Mouse (Mus musculus): ENCODE measurements around the gene Rnf144b. TPM values are rescaled to one million over a fixed set of nuclear protein-coding genes. Genes with fewer than 3 reads are reported as not detected.

Gene Rnf144b
- polyA plus RNA-seq, 1 experiment, result 5.1 TPM

- DNase-seq, result no peak
- Histone ChIP-seq H3K4me1 (replicated peaks; ENCODE audit: control insufficient read depth, insufficient read depth, low read length) (no peaks in the 10 kb centered on the region), H3K4me3 (ENCODE audit: control insufficient read depth, insufficient read depth, low read length) (no peak overlapping the region), H3K36me3 (ENCODE audit: control insufficient read depth, insufficient read depth, low read length) (no peaks in the 10 kb centered on the region), H3K27ac (ENCODE audit: control insufficient read depth, insufficient read depth, low read length) (no peak overlapping the region), H3K27me3 (ENCODE audit: control insufficient read depth, insufficient read depth, low read length) (peaks cover 7% of the 10 kb centered on the region)
- WGBS, result 91% methylated on average over 2 of the region's 2 CpGs
- TF ChIP-seq POLR2A (IDR thresholded peaks at IDR 0.05; ENCODE audit: control insufficient read depth, extremely low read depth, insufficient read depth, low read length, poor library complexity) (no peak), CTCF (IDR thresholded peaks at IDR 0.05; ENCODE audit: borderline replicate concordance, control insufficient read depth, extremely low read depth, insufficient read depth, low read length, poor library complexity) (no peak)
These were observed 69.7 kb downstream of the Rnf144b start for GRCm38 (mm10) chr13:47192200-47192599.

- 87% methylated on average over 5 of the region's 5 CpGs for WGBS
- no peak overlapping the region for H3K27ac ChIP-seq (ENCODE audit: control insufficient read depth, insufficient read depth, low read length)
- H3K4me3 ChIP-seq (ENCODE audit: control insufficient read depth, insufficient read depth, low read length), result no peak overlapping the region
- peaks cover 7% of the 10 kb centered on the region for H3K27me3 ChIP-seq (ENCODE audit: control insufficient read depth, insufficient read depth, low read length)
- TF ChIP-seq POLR2A (IDR thresholded peaks at IDR 0.05; ENCODE audit: control insufficient read depth, extremely low read depth, insufficient read depth, low read length, poor library complexity) (no peak), CTCF (IDR thresholded peaks at IDR 0.05; ENCODE audit: borderline replicate concordance, control insufficient read depth, extremely low read depth, insufficient read depth, low read length, poor library complexity) (no peak)
- H3K36me3 ChIP-seq (ENCODE audit: control insufficient read depth, insufficient read depth, low read length), result no peaks in the 10 kb centered on the region
- H3K4me1 ChIP-seq (replicated peaks; ENCODE audit: control insufficient read depth, insufficient read depth, low read length), result no peaks in the 10 kb centered on the region
- DNase-seq, result no peak
These were observed 70.3 kb downstream of the Rnf144b start for GRCm38 (mm10) chr13:47192771-47193170.

GRCm38 (mm10) chr13:47193326-47194153 is 71.1 kb downstream of the Rnf144b start:
- H3K27ac ChIP-seq (ENCODE audit: control insufficient read depth, insufficient read depth, low read length), result no peak overlapping the region
- no peaks in the 10 kb centered on the region for H3K36me3 ChIP-seq (ENCODE audit: control insufficient read depth, insufficient read depth, low read length)
- TF ChIP-seq CTCF (IDR thresholded peaks at IDR 0.05; ENCODE audit: borderline replicate concordance, control insufficient read depth, extremely low read depth, insufficient read depth, low read length, poor library complexity), result no peak
- no peak for TF ChIP-seq POLR2A (IDR thresholded peaks at IDR 0.05; ENCODE audit: control insufficient read depth, extremely low read depth, insufficient read depth, low read length, poor library complexity)
- peak; percentile 5 for DNase-seq
- peak overlapping the region; percentile 33 for H3K4me3 ChIP-seq (ENCODE audit: control insufficient read depth, insufficient read depth, low read length)
- H3K27me3 ChIP-seq (ENCODE audit: control insufficient read depth, insufficient read depth, low read length), result peaks cover 7% of the 10 kb centered on the region
- no peaks in the 10 kb centered on the region for H3K4me1 ChIP-seq (replicated peaks; ENCODE audit: control insufficient read depth, insufficient read depth, low read length)
- WGBS, result 12% methylated on average over 32 of the region's 32 CpGs

- DNase-seq, result no peak
These were observed 72.2 kb downstream of the Rnf144b start for GRCm38 (mm10) chr13:47194695-47195094.

GRCm38 (mm10) chr13:47195491-47195890 is 73.0 kb downstream of the Rnf144b start:
- H3K27ac ChIP-seq (ENCODE audit: control insufficient read depth, insufficient read depth, low read length), result no peak overlapping the region
- H3K36me3 ChIP-seq (ENCODE audit: control insufficient read depth, insufficient read depth, low read length), result no peaks in the 10 kb centered on the region
- TF ChIP-seq POLR2A (IDR thresholded peaks at IDR 0.05; ENCODE audit: control insufficient read depth, extremely low read depth, insufficient read depth, low read length, poor library complexity) (no peak), CTCF (IDR thresholded peaks at IDR 0.05; ENCODE audit: borderline replicate concordance, control insufficient read depth, extremely low read depth, insufficient read depth, low read length, poor library complexity) (no peak)
- H3K4me3 ChIP-seq (ENCODE audit: control insufficient read depth, insufficient read depth, low read length), result no peak overlapping the region
- WGBS, result 85% methylated on average over 4 of the region's 4 CpGs
- peaks cover 7% of the 10 kb centered on the region for H3K27me3 ChIP-seq (ENCODE audit: control insufficient read depth, insufficient read depth, low read length)
- no peaks in the 10 kb centered on the region for H3K4me1 ChIP-seq (replicated peaks; ENCODE audit: control insufficient read depth, insufficient read depth, low read length)
- no peak for DNase-seq

More at GRCm38 (mm10) chr13:47194695-47195094, 72.2 kb downstream of the Rnf144b start:
- TF ChIP-seq POLR2A (IDR thresholded peaks at IDR 0.05; ENCODE audit: control insufficient read depth, extremely low read depth, insufficient read depth, low read length, poor library complexity) (no peak), CTCF (IDR thresholded peaks at IDR 0.05; ENCODE audit: borderline replicate concordance, control insufficient read depth, extremely low read depth, insufficient read depth, low read length, poor library complexity) (no peak)
- Histone ChIP-seq H3K27me3 (ENCODE audit: control insufficient read depth, insufficient read depth, low read length) (peaks cover 7% of the 10 kb centered on the region), H3K27ac (ENCODE audit: control insufficient read depth, insufficient read depth, low read length) (peak overlapping the region; percentile 15; the same call in 1 of the 2 replicates), H3K4me1 (replicated peaks; ENCODE audit: control insufficient read depth, insufficient read depth, low read length) (no peaks in the 10 kb centered on the region), H3K4me3 (ENCODE audit: control insufficient read depth, insufficient read depth, low read length) (peak overlapping the region; percentile 4; the same call in 1 of the 2 replicates), H3K36me3 (ENCODE audit: control insufficient read depth, insufficient read depth, low read length) (no peaks in the 10 kb centered on the region)
- WGBS, result 14% methylated on average over 11 of the region's 11 CpGs

- H3K4me3 ChIP-seq (ENCODE audit: control insufficient read depth, insufficient read depth, low read length), result no peak overlapping the region
- no peaks in the 10 kb centered on the region; the same call in 1 of the 2 replicates for H3K4me1 ChIP-seq (replicated peaks; ENCODE audit: control insufficient read depth, insufficient read depth, low read length)
- H3K27ac ChIP-seq (ENCODE audit: control insufficient read depth, insufficient read depth, low read length), result no peak overlapping the region
- TF ChIP-seq CTCF (IDR thresholded peaks at IDR 0.05; ENCODE audit: borderline replicate concordance, control insufficient read depth, extremely low read depth, insufficient read depth, low read length, poor library complexity) (no peak), POLR2A (IDR thresholded peaks at IDR 0.05; ENCODE audit: control insufficient read depth, extremely low read depth, insufficient read depth, low read length, poor library complexity) (no peak)
- WGBS, result 93% methylated on average over 12 of the region's 12 CpGs
- no peak for DNase-seq
- no peaks in the 10 kb centered on the region for H3K36me3 ChIP-seq (ENCODE audit: control insufficient read depth, insufficient read depth, low read length)
- no peaks in the 10 kb centered on the region for H3K27me3 ChIP-seq (ENCODE audit: control insufficient read depth, insufficient read depth, low read length)
These were observed 77.7 kb downstream of the Rnf144b start for GRCm38 (mm10) chr13:47200011-47200670.

Data from thymus, adult 2 months (tissue).